Mouse (Mus musculus) lung, postnatal 4 days (tissue): Measurements from ENCODE around the gene Usp36.
A peak's percentile ranks its signal among the peaks of the same experiment; 100 is the strongest.

Source experiments
- DNase-seq, 2 experiments: peaks; one replicate each; pipeline ENCODE4 v3.0.0; 2021

Gene Usp36

GRCm38 (mm10) chr11:118247359-118248095 is 42.5 kb downstream of the Usp36 start:
- DNase-seq: peak; percentile 72 to 73

GRCm38 (mm10) chr11:118246724-118247123 is 43.3 kb downstream of the Usp36 start:
- DNase-seq: no peak

GRCm38 (mm10) chr11:118245130-118245529 is 44.9 kb downstream of the Usp36 start:
- DNase-seq: no peak

- no peak for DNase-seq
Measured at GRCm38 (mm10) chr11:118243627-118244261, 46.3 kb downstream of the Usp36 start.

DNA sequence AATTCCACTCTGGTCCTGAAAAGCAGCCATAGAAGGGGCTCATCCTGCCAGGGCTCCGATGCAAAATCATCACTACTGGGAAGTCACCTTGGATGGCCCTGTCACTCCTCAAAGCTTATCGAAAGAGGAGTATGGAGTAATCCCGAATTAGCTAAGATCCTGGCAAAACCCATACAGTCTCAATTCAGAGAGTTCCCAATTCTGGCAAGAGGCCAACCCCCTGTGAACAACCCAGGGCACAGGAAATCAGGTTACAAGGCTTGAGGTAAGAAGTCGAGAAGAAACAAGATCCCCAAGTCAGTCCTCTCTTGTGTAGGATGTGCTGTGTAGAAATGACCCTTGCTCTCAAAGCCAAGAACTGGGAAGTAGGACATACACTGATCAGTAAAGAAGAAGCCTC is 47.5 kb downstream of the Usp36 start:
- no peak for DNase-seq

DNA sequence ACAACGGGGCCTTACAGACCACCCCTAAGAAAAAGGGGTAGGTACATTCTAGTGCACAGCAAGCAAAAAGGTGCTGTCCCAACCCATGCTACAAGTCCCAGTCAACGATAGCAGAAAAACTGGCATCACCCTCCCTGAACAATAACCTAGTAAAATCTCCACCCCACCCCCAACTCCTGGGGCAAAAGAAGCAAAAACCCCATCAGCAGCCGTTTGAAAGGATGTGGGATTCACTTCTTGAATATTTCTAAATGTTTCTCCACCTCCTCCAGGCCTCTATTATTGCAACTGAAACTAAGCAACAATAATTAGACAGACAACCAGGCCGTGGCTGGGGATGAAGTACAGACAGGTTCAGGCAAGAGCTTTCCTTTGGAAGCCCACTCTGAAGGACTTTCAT is 49.7 kb downstream of the Usp36 start:
- no peak for DNase-seq

DNA sequence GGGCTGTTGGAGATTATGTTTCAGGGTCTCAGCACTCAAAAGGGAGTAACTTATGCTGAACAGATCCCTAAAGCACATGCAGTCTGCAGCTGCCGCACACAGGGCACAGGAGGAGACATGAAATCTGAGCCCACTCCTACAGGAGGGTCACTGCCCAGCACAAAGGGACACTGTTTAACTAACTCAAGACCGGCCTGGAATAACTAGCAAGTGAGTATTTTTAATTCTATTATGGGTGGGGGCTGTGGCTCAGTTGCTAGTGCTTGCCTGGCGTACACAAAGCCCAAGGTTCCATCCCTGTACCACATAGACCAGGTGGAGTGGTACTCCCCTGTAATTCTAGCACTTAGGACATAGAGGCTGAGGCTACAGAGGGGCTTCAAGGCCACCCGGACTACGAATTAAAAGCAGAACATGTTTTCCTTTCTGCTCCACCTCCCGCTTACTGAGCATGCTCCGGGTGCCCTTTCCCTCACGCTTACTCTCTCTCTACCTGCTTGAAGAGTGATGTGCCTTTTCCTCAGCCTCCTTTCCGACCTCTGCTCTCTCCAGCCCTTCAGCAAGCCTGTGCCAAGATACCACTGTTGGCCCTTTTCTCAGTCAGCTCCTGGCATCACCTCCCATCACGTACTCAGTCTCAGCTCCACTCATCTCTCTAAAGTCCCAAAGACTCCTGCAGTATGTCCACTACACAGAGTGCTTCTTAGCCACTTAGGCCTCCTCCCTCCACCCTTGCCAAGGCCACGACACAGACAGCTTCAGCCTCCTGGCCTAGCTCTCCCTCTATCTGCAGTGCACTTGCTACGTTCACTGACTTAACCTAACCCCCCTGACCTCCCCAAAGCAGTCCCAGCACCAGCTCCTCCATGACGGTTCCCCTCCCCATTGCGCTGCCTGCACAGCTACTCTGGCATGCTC is 50.5 kb downstream of the Usp36 start:
- no peak for DNase-seq

- DNase-seq: peak; percentile 44 to 58
Measured at GRCm38 (mm10) chr11:118236520-118237190, 53.4 kb downstream of the Usp36 start.

- DNase-seq: no peak
Measured at GRCm38 (mm10) chr11:118234929-118235328, 55.1 kb downstream of the Usp36 start.

DNA sequence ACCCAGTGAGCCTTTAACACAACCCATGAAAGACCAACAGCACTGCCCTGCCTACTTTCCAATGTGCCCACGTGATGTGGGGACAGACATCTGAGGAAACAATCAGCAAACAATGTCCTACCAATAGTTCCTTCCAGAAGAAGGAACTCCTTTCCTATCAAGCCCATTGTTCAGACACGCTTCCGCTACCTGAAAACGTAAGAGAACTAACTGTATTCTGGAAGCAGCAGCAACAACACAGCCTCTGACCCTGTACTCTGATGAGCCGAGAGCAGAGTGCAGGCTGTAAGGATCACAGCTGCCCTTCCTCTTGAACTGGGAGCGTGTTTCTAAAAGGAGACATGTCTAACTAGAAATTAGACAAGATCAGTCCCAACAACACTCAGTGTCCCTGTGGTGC is 55.5 kb downstream of the Usp36 start:
- DNase-seq: peak in 1 of 2 experiments; percentile 24

- no peak for DNase-seq
Measured at GRCm38 (mm10) chr11:118233924-118234323, 56.1 kb downstream of the Usp36 start.

DNA sequence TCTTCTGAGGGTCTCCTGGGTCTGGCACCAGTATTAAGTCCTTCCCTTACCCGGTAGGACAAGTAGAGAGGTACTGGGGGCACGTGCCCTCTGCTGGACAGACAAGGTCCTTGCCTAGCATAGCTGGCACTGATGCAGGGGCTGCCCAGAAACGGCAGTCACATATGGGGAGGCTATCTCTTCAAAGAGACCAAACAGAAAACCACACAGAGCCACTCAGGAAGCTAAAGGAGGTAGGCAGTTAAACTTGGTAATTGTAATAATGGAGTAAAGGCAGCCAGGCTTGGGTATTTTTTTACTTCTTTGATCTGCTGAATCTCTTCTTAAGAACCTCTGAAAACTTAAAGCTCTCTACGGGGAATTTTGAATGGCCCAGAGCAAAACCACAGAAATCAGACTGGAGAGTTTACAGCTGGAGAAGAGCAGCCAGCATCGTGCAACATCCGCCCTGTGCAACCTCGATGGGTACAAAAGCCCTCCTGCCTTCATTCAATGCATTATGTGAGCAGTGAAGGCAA is 57.7 kb downstream of the Usp36 start:
- peak; percentile 61 to 66 for DNase-seq

DNA sequence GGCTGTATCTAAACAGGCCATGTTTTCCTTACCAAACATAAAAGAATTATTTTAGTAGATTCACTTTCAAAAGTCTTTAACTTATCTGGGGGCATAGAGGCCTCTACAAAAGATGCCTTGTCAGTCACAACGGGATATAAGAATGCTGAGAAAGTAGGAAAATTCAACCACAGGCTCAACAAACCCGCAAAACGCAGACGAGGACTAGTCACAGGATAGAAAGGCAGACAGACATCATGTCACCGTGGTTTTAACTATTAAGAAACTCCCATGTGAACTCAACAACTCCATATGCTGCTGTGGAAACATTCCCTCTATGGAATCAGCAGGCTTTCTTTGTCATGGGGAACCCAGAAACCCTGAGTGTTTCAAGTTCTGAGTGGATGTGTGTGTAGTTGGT is 60.1 kb downstream of the Usp36 start:
- DNase-seq: no peak

GRCm38 (mm10) chr11:118227650-118228049 is 62.4 kb downstream of the Usp36 start:
- peak in 1 of 2 experiments; percentile 51 for DNase-seq

DNA sequence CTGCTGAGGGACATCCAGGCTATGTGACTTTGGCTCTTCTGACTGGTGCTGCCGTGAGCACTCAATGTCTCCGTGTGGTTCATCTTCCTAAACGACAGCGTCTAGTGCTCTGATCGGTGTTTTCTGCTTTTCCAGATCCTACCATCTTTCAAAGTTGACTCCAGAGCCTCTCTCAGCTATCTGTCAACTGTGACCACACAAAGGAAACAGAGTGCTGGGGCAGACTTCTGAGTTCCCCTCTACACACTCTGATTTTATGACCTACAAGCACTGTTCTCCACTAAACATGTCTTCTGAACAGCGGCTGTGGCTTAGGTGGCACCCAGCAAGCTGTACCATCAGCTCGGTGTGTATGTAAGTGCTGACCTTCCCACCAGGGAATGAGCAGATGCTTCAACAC is 63.2 kb downstream of the Usp36 start:
- DNase-seq: no peak

- DNase-seq: no peak
Measured at GRCm38 (mm10) chr11:118225862-118226261, 64.2 kb downstream of the Usp36 start.

GRCm38 (mm10) chr11:118225056-118225836 is 64.8 kb downstream of the Usp36 start:
- DNase-seq: no peak

- no peak for DNase-seq
Measured at GRCm38 (mm10) chr11:118223416-118224067, 66.5 kb downstream of the Usp36 start.

GRCm38 (mm10) chr11:118222917-118223316 is 67.1 kb downstream of the Usp36 start:
- no peak for DNase-seq

GRCm38 (mm10) chr11:118222351-118222885 is 67.6 kb downstream of the Usp36 start:
- DNase-seq: no peak
